Mouse (Mus musculus): ENCODE results near the gene Hipk2. TPM values are rescaled to one million over a fixed set of nuclear protein-coding genes. Genes with fewer than 3 reads are reported as not detected.

Gene Hipk2
- polyA plus RNA-seq, 2 experiments = 11.9 to 12.3 TPM

GRCm38 (mm10) chr6:38882728-38883171, 6.8 kb upstream of the Hipk2 start:
- peaks cover 15% of the 10 kb centered on the region for H3K4me1 ChIP-seq (ENCODE audit: control insufficient read depth, insufficient read depth, low read length)
- no peak overlapping the region for H3K4me3 ChIP-seq (replicated peaks; ENCODE audit: low read length)
- no peak for DNase-seq (ENCODE audit: low spot score)
- H3K9me3 ChIP-seq (ENCODE audit: control insufficient read depth, low read length) = no peaks in the 10 kb centered on the region
- no peak for TF ChIP-seq POLR2A (IDR thresholded peaks at IDR 0.05; ENCODE audit: borderline replicate concordance, extremely low read depth, insufficient read depth, insufficient read length)
- no peak overlapping the region for H3K27ac ChIP-seq (replicated peaks; ENCODE audit: low read depth, low read length)
- 42% methylated on average over 6 of the region's 6 CpGs for WGBS
- no peaks in the 10 kb centered on the region for H3K27me3 ChIP-seq (ENCODE audit: control insufficient read depth, insufficient read depth, low read length)
- no peaks in the 10 kb centered on the region for H3K36me3 ChIP-seq (ENCODE audit: control insufficient read depth, insufficient read depth, low read length)
- no peak overlapping the region for H3K4me2 ChIP-seq (replicated peaks; ENCODE audit: low read depth, low read length, severe bottlenecking)
- no peak overlapping the region for H3K9ac ChIP-seq (ENCODE audit: low read depth, low read length, severe bottlenecking)
- no peak for ATAC-seq (ENCODE audit: low FRiP score, low read depth)

- Histone ChIP-seq H3K9me3 (ENCODE audit: control insufficient read depth, low read length) (no peaks in the 10 kb centered on the region), H3K9ac (ENCODE audit: low read depth, low read length, severe bottlenecking) (no peak overlapping the region), H3K36me3 (ENCODE audit: control insufficient read depth, insufficient read depth, low read length) (no peaks in the 10 kb centered on the region), H3K4me2 (replicated peaks; ENCODE audit: low read depth, low read length, severe bottlenecking) (no peak overlapping the region), H3K27ac (replicated peaks; ENCODE audit: low read depth, low read length) (no peak overlapping the region), H3K4me1 (ENCODE audit: control insufficient read depth, insufficient read depth, low read length) (peaks cover 18% of the 10 kb centered on the region), H3K4me3 (replicated peaks; ENCODE audit: low read length) (no peak overlapping the region), H3K27me3 (ENCODE audit: control insufficient read depth, insufficient read depth, low read length) (no peaks in the 10 kb centered on the region)
- TF ChIP-seq POLR2A (IDR thresholded peaks at IDR 0.05; ENCODE audit: borderline replicate concordance, extremely low read depth, insufficient read depth, insufficient read length) = no peak
- ATAC-seq (ENCODE audit: low FRiP score, low read depth) = no peak
- 58% methylated on average over 6 of the region's 6 CpGs for WGBS
- no peak for DNase-seq (ENCODE audit: low spot score)
Observed at GRCm38 (mm10) chr6:38881975-38882374, 6.0 kb upstream of the Hipk2 start.

GRCm38 (mm10) chr6:38881468-38881867, 5.5 kb upstream of the Hipk2 start:
- Histone ChIP-seq H3K27ac (replicated peaks; ENCODE audit: low read depth, low read length) (no peak overlapping the region), H3K9me3 (ENCODE audit: control insufficient read depth, low read length) (no peaks in the 10 kb centered on the region), H3K4me3 (replicated peaks; ENCODE audit: low read length) (no peak overlapping the region), H3K9ac (ENCODE audit: low read depth, low read length, severe bottlenecking) (no peak overlapping the region), H3K36me3 (ENCODE audit: control insufficient read depth, insufficient read depth, low read length) (no peaks in the 10 kb centered on the region), H3K27me3 (ENCODE audit: control insufficient read depth, insufficient read depth, low read length) (no peaks in the 10 kb centered on the region), H3K4me1 (ENCODE audit: control insufficient read depth, insufficient read depth, low read length) (peaks cover 18% of the 10 kb centered on the region), H3K4me2 (replicated peaks; ENCODE audit: low read depth, low read length, severe bottlenecking) (no peak overlapping the region)
- no peak for DNase-seq (ENCODE audit: low spot score)
- no peak for ATAC-seq (ENCODE audit: low FRiP score, low read depth)
- 61% methylated on average over 2 of the region's 2 CpGs for WGBS
- TF ChIP-seq POLR2A (IDR thresholded peaks at IDR 0.05; ENCODE audit: borderline replicate concordance, extremely low read depth, insufficient read depth, insufficient read length) = no peak

GRCm38 (mm10) chr6:38877674-38878073, 1.7 kb upstream of the Hipk2 start:
- no peaks in the 10 kb centered on the region for H3K27me3 ChIP-seq (ENCODE audit: control insufficient read depth, insufficient read depth, low read length)
- H3K9me3 ChIP-seq (ENCODE audit: control insufficient read depth, low read length) = no peaks in the 10 kb centered on the region
- TF ChIP-seq POLR2A (IDR thresholded peaks at IDR 0.05; ENCODE audit: borderline replicate concordance, extremely low read depth, insufficient read depth, insufficient read length) = no peak
- H3K4me2 ChIP-seq (replicated peaks; ENCODE audit: low read depth, low read length, severe bottlenecking) = no peak overlapping the region
- no peak overlapping the region for H3K4me3 ChIP-seq (replicated peaks; ENCODE audit: low read length)
- WGBS = 90% methylated on average over 2 of the region's 2 CpGs
- no peak overlapping the region for H3K9ac ChIP-seq (ENCODE audit: low read depth, low read length, severe bottlenecking)
- H3K4me1 ChIP-seq (ENCODE audit: control insufficient read depth, insufficient read depth, low read length) = peaks cover 12% of the 10 kb centered on the region
- ATAC-seq (ENCODE audit: low FRiP score, low read depth) = no peak
- no peak overlapping the region for H3K27ac ChIP-seq (replicated peaks; ENCODE audit: low read depth, low read length)
- H3K36me3 ChIP-seq (ENCODE audit: control insufficient read depth, insufficient read depth, low read length) = no peaks in the 10 kb centered on the region
- no peak for DNase-seq (ENCODE audit: low spot score)

- Histone ChIP-seq H3K4me3 (replicated peaks; ENCODE audit: low read length) (peak within 1 kb of the TSS; percentile 92), H3K4me2 (replicated peaks; ENCODE audit: low read depth, low read length, severe bottlenecking) (peak within 1 kb of the TSS; percentile 51), H3K36me3 (ENCODE audit: control insufficient read depth, insufficient read depth, low read length) (no peaks in the 10 kb centered on the region), H3K27me3 (ENCODE audit: control insufficient read depth, insufficient read depth, low read length) (no peaks in the 10 kb centered on the region), H3K27ac (replicated peaks; ENCODE audit: low read depth, low read length) (peak within 1 kb of the TSS; percentile 95), H3K9me3 (ENCODE audit: control insufficient read depth, low read length) (no peaks in the 10 kb centered on the region), H3K9ac (ENCODE audit: low read depth, low read length, severe bottlenecking) (peak within 1 kb of the TSS; percentile 97), H3K4me1 (ENCODE audit: control insufficient read depth, insufficient read depth, low read length) (peaks cover 14% of the 10 kb centered on the region)
- DNase-seq (ENCODE audit: low spot score) = peak; percentile 33
- peak; percentile 56; the same call in 1 of the 2 replicates for ATAC-seq (ENCODE audit: low FRiP score, low read depth)
- 2% methylated on average over 26 of the region's 77 CpGs for WGBS
- TF ChIP-seq POLR2A (IDR thresholded peaks at IDR 0.05; ENCODE audit: borderline replicate concordance, extremely low read depth, insufficient read depth, insufficient read length) = 0 out of 2 replicates have a peak, but pooled peaks have one; percentile 14
Observed at GRCm38 (mm10) chr6:38875258-38876070, 501 bp downstream of the Hipk2 start, which contains the start of gene Tbxas1. Gene Tbxas1 (plus strand): TSS chr6:38875404.

All from limb, embryonic 14.5 days (tissue).